Mouse (Mus musculus) layer of hippocampus, postnatal 25 days (tissue): Measurements from ENCODE around the gene Tgfb2. TPM values are rescaled to one million over a fixed set of nuclear protein-coding genes. Genes with fewer than 3 reads are reported as not detected.

Experiments used
- DNase-seq, 2 experiments: peaks; one replicate each; pipeline ENCODE4 v3.0.0; 2022; ENCODE audit warnings: mixed read lengths in 2 of 2, low spot score in 1 of 2; ENCODE audit errors: extremely low spot score in 1 of 2
- total RNA-seq, 2 experiments: library from RNA; stranded (reverse); gene quantifications; 2 replicates each; pipeline ENCODE4 v1.2.3; 2021

Tgfb2 gene
- total RNA-seq, 2 experiments from 2014 or later = 29.2 to 30.7 TPM

- no peak for DNase-seq
These were observed 2.4 kb downstream of the Tgfb2 start for GRCm38 (mm10) chr1:186703256-186703979.

- DNase-seq = no peak
These were observed 3.2 kb downstream of the Tgfb2 start for GRCm38 (mm10) chr1:186702391-186703255.

- no peak for DNase-seq
These were observed 4.4 kb downstream of the Tgfb2 start for GRCm38 (mm10) chr1:186701206-186701905.

- DNase-seq = no peak
These were observed 5.3 kb downstream of the Tgfb2 start for GRCm38 (mm10) chr1:186700496-186700895.

- no peak for DNase-seq
These were observed 7.0 kb downstream of the Tgfb2 start for GRCm38 (mm10) chr1:186698583-186699338.

GRCm38 (mm10) chr1:186696231-186696630 is 9.6 kb downstream of the Tgfb2 start:
- DNase-seq = no peak

GRCm38 (mm10) chr1:186695361-186695760 is 10.4 kb downstream of the Tgfb2 start:
- DNase-seq = no peak

GRCm38 (mm10) chr1:186692370-186692769 is 13.4 kb downstream of the Tgfb2 start:
- DNase-seq = no peak

- no peak for DNase-seq
These were observed 14.1 kb downstream of the Tgfb2 start for GRCm38 (mm10) chr1:186691708-186692107.

- no peak for DNase-seq
These were observed 21.7 kb downstream of the Tgfb2 start for GRCm38 (mm10) chr1:186684041-186684440.

- no peak for DNase-seq
These were observed 23.2 kb downstream of the Tgfb2 start for GRCm38 (mm10) chr1:186682606-186683005.

GRCm38 (mm10) chr1:186677614-186678013 is 28.2 kb downstream of the Tgfb2 start:
- DNase-seq = no peak

GRCm38 (mm10) chr1:186676199-186676598 is 29.6 kb downstream of the Tgfb2 start:
- DNase-seq = no peak

- DNase-seq = no peak
These were observed 30.5 kb downstream of the Tgfb2 start for GRCm38 (mm10) chr1:186675263-186675662.

GRCm38 (mm10) chr1:186674621-186675020 is 31.2 kb downstream of the Tgfb2 start:
- no peak for DNase-seq

- no peak for DNase-seq
These were observed 32.6 kb downstream of the Tgfb2 start for GRCm38 (mm10) chr1:186673166-186673565.

- DNase-seq = no peak
These were observed 42.4 kb downstream of the Tgfb2 start for GRCm38 (mm10) chr1:186663412-186663811.

GRCm38 (mm10) chr1:186662996-186663395 is 42.8 kb downstream of the Tgfb2 start:
- no peak for DNase-seq

GRCm38 (mm10) chr1:186661206-186661921 is 44.4 kb downstream of the Tgfb2 start:
- no peak for DNase-seq

- DNase-seq = no peak
These were observed 47.0 kb downstream of the Tgfb2 start for GRCm38 (mm10) chr1:186658783-186659182.
